Mouse (Mus musculus): Measurements from ENCODE around the gene Cdk8.

Cdk8 gene

DNA sequence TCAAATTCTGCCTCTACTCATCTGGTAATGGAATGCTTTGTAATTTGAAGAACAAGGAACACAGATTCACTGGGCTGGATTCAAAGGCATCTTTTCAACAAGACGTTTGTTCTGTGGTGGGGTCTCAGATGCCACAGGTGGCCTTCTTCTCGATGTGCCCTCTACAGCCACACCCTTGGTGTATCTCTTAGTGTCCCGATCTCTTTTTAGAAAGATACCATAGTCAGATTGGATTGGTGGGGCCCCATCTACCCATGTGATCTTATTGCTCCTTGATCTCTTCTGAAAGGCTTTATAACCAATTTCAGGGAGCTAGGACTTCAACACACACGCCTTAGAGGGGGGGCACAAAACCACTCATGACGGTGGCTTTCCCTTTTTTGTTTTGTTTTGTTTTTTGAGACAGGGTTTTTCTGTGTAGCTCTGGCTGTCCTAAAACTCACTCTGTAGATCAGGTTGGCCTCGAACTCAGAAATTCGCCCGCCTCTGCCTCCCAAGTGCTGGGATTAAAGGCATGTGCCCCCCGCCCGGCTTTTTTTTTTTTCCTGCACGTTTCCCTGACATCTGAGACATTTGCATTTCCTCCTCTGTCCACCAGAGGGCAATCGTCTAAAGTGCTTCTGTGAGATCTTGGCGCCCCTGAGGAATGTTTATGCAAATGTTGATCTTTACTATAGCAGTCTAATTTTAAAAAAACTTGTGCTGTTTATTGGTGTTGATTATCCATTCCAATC lies 99.2 kb downstream of the Cdk8 start:
- peak; percentile 85 for DNase-seq

DNA sequence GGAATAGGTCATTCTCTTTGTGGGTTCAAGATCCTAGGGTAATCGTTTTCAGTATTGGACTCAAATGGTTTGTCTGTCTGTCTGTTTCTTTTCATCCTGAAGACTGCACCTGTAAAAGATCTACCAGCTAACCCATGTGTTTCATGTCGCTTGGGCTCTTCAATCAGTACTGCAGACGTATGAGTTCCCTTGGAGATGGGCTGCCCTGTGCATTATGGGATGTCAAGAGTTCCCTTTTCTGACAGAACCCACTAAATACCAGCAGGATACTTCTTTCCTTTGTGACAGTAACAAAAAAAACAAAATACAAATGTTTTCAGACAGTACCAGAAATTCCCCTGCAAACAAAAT lies 99.7 kb downstream of the Cdk8 start:
- DNase-seq: no peak

GRCm38 (mm10) chr5:146331131-146331530 lies 100.1 kb downstream of the Cdk8 start:
- no peak for DNase-seq

DNA sequence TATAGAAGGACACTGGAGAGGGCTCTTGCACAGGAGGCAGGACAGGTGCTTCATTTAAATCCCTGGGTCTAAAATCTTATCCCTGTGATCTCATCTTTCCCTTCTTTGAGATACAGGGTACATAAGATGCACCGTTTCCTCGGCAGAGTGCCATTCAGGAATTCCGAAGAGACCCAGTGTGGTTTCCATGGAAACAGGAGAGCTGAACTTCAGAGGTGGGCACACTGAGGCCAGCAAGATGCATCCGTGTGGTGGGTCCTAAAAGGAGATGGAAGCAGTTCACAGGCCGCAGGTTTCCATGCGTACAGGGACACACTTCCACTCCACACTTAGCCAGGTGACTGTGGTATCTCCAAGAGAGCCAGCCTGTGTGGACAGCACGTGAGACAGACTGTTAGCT lies 101.5 kb downstream of the Cdk8 start:
- DNase-seq: no peak

DNA sequence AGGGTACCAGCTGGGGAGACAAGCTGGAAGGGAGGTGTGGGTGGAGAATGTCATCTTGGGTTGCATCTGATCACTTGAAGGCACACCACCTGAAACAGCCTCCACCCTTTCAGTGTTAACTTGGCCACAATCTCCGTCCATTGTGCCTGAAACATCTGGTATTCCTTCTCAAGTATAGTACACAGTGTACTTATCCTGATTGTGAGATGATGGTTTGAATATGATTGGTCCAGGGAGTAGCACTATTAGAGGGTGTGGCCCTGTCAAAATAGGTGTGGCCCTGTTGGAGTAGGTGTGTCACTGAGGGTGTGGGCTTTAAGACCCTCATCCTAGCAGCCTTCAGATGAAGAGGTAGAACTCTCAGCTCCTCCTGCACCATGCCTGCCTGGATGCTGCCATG lies 103.4 kb downstream of the Cdk8 start:
- no peak for DNase-seq

- DNase-seq: no peak
These were observed 107.0 kb downstream of the Cdk8 start for GRCm38 (mm10) chr5:146338064-146338463.

DNA sequence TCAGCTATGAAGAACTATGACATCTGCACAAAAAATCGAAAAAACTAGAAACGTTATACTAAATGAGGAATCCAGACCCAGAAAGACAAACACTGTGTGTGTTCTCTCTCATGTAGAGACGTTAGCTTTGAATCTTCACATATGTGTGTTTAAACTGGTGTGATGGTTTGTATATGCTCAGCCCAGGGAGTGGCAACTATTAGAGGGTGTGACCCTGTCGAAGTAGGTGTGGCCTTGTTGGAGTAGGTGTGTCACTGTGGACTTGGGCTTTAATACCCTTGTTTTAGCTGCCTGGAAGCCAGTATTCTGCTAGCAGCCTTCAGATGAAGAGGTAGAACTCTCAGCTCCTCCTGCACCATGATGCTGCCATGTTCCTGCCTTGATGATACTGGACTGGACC lies 109.0 kb downstream of the Cdk8 start:
- no peak for DNase-seq

DNA sequence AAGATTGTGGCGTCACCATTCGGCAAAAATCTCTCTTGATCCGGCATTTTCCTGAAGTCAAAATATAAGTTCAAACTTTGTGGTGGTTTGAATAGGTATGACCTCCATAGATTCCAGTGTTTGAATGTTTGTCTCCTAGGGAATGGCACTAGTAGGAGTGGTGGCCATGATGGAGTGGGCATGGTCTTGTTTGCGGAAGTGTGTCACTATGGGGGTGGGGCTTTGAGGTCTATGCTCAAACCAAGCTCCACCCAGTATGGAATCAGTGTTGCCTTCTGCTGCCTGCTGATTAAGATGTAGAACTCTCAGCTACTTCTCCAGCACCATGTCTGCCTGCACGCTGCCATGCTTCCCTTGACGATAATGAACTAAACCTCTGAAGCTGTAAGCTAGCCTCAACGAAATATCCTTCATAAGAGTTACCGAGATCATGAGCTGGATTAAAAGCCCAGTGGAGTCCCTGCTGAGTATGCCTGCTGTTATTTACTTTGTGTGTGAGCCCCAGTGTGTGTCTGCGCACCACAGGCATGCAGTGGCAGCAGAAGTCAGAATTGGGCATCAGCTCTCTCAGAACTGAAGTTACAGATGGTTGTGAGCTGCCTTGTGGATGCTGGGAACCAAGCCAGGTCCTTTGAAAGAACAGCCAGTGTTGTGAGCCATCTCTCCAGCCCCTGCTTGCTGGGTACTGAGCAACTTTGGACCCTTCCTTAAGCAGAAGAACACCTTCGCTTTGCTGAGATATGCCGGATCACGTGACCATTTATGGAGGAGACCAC lies 114.1 kb downstream of the Cdk8 start:
- DNase-seq: no peak

DNA sequence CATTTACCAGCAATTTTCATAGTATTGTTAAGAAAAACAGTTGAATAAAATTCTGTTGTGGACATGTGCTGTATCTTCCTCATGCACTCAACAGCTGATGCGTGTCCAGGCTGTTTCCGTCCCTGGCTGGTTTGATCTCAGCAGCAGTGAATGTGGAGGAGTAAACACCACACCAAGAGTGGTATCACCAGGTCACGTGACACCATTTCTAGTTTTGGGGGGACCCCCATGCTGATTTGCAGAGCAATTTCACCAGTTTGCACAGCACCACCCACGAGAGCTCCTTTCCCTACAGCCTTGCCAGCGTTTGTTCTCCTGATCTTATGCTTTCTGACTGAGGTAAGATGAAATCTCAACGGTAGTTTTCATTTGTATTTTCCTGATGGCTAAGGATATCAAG lies 116.1 kb downstream of the Cdk8 start:
- no peak for DNase-seq

DNA sequence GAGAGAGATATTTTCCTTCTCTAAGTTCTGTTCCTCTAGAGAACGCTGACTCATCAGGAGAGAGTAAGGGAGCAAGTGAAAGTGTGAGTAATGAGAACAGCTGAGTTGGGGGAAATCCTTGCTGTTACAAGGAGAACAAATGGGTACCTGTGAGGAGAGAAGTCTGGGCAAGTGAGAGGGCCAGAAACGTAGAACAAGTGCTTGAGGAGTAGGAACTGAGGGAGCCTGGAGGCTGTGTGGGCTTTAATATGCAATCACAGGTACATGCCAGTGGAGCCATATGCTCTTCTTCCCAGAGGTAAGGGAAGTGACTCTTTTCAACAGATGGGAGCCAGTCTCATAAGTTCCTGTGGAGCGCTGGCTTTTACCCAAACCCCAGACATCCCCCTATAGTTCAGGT lies 118.2 kb downstream of the Cdk8 start:
- no peak for DNase-seq

DNA sequence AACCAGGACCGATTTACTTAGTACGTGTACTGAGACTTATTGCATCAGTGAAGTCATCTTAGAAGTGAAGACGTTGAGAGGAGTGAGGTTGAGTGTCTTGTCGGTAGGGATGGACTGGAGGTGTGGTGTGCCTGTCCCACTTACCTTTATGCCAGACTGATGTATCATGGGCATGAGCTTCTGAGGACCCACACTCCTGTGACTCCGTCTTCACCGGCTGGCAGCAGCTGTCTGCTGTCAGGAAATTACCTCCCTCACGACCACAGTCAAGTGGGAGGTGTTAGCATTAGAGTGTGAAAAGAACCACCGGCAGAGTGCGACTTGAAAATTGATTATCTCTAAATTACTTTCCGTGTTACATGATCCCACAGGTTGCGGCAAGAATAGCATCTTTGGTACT lies 119.8 kb downstream of the Cdk8 start:
- DNase-seq: no peak

DNA sequence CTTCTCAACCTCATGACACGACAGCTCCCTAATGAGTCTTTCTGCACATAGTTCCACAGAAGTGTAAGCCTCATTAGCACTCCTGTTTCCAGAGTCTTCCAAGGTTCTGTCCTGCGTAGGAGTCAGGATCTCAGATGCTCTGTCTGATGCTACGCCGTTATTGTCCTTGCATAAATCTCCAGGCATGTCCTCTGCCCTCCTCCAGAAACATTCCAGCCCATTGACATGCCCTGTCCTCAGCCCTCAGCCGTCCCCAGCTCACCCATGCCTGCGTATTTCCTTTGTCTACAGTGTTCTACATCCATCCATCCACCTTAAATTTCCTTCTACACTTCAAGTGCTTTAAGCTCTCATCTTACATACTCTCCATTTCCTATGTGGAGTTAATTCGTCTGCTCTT lies 121.0 kb downstream of the Cdk8 start:
- DNase-seq: no peak
